Mouse (Mus musculus): ENCODE results near the gene Zfp146. TPM values are rescaled to one million over a fixed set of nuclear protein-coding genes. Genes with fewer than 3 reads are reported as not detected.
A peak's percentile ranks its signal among the peaks of the same experiment; 100 is the strongest.
"Not testable (repeated sequence)": the region's sequence is repeated elsewhere in the genome, so short reads cannot be mapped to it uniquely, and the experiment has no call there.

The Zfp146 gene
- 10 to 100 TPM; 48.3 to 53.7 TPM for total RNA-seq (2021)
- long read RNA-seq, partial matches to known transcripts = 0 of 3 reads
- long read RNA-seq, other reads (novel, unspliced or antisense) = 2 of 3 reads

- peak; percentile 93 to 98 for DNase-seq (ENCODE audit: low spot score in 2 of 2)
Observed at GRCm38 (mm10) chr7:30169583-30170282, at the start of gene Zfp146. TSS of gene Zfp146 (minus strand) at chr7:30169750.

GRCm38 (mm10) chr7:30217277-30217676 lies 47.7 kb upstream of the Zfp146 start:
- DNase-seq (ENCODE audit: low spot score in 2 of 2) = no peak

GRCm38 (mm10) chr7:30216723-30217151 lies 47.2 kb upstream of the Zfp146 start:
- peak; percentile 43 to 73 for DNase-seq (ENCODE audit: low spot score in 2 of 2)

GRCm38 (mm10) chr7:30215875-30216274 lies 46.3 kb upstream of the Zfp146 start:
- DNase-seq (ENCODE audit: low spot score in 2 of 2) = no peak

- no peak for DNase-seq (ENCODE audit: low spot score in 2 of 2)
Observed at GRCm38 (mm10) chr7:30213881-30214280, 44.3 kb upstream of the Zfp146 start.

- no peak for DNase-seq (ENCODE audit: low spot score in 2 of 2)
Observed at GRCm38 (mm10) chr7:30211025-30211424, 41.5 kb upstream of the Zfp146 start.

GRCm38 (mm10) chr7:30206364-30206763 lies 36.8 kb upstream of the Zfp146 start:
- DNase-seq (ENCODE audit: low spot score in 2 of 2) = not testable (repeated sequence)

GRCm38 (mm10) chr7:30205383-30205782 lies 35.8 kb upstream of the Zfp146 start:
- peak in 1 of 2 experiments; percentile 59 for DNase-seq (ENCODE audit: low spot score in 2 of 2)

GRCm38 (mm10) chr7:30204380-30204779 lies 34.8 kb upstream of the Zfp146 start:
- no peak for DNase-seq (ENCODE audit: low spot score in 2 of 2)

- no peak for DNase-seq (ENCODE audit: low spot score in 2 of 2)
Observed at GRCm38 (mm10) chr7:30202895-30203690, 33.5 kb upstream of the Zfp146 start.

- not testable (repeated sequence) for DNase-seq (ENCODE audit: low spot score in 2 of 2)
Observed at GRCm38 (mm10) chr7:30200661-30201060, 31.1 kb upstream of the Zfp146 start.

GRCm38 (mm10) chr7:30200200-30200599 lies 30.6 kb upstream of the Zfp146 start:
- DNase-seq (ENCODE audit: low spot score in 2 of 2) = no peak

- DNase-seq (ENCODE audit: low spot score in 2 of 2) = no peak
Observed at GRCm38 (mm10) chr7:30199498-30200139, 30.1 kb upstream of the Zfp146 start.

GRCm38 (mm10) chr7:30198481-30198971 lies 29.0 kb upstream of the Zfp146 start, which contains the start of gene Capns1:
TSS of gene Capns1 (minus strand) at chr7:30198811.
- peak in 1 of 2 experiments; percentile 70 for DNase-seq (ENCODE audit: low spot score in 2 of 2)

GRCm38 (mm10) chr7:30197592-30198129 lies 28.1 kb upstream of the Zfp146 start:
- DNase-seq (ENCODE audit: low spot score in 2 of 2) = no peak

GRCm38 (mm10) chr7:30196171-30196570 lies 26.6 kb upstream of the Zfp146 start:
- DNase-seq (ENCODE audit: low spot score in 2 of 2) = no peak

- no peak for DNase-seq (ENCODE audit: low spot score in 2 of 2)
Observed at GRCm38 (mm10) chr7:30195461-30195860, 25.9 kb upstream of the Zfp146 start.

GRCm38 (mm10) chr7:30194884-30195283 lies 25.3 kb upstream of the Zfp146 start:
- DNase-seq (ENCODE audit: low spot score in 2 of 2) = peak; percentile 92 to 96

GRCm38 (mm10) chr7:30194101-30194831 lies 24.7 kb upstream of the Zfp146 start:
- peak in 1 of 2 experiments; percentile 43 for DNase-seq (ENCODE audit: low spot score in 2 of 2)

GRCm38 (mm10) chr7:30193581-30194100 lies 24.1 kb upstream of the Zfp146 start:
- peak; percentile 68 to 86 for DNase-seq (ENCODE audit: low spot score in 2 of 2)

All from layer of hippocampus, adult 18-20 months (tissue).